Mouse (Mus musculus) forebrain, embryonic 11.5 days (tissue): ENCODE measurements around the gene Nprl3. TPM values are rescaled to one million over a fixed set of nuclear protein-coding genes. Genes with fewer than 3 reads are reported as not detected.
A peak's percentile ranks its signal among the peaks of the same experiment; 100 is the strongest.
"Not testable (repeated sequence)": the region's sequence is repeated elsewhere in the genome, so short reads cannot be mapped to it uniquely, and the experiment has no call there.

Experiments used
- ATAC-seq: fragments of 200-750 bp; cut with Nextera tagmentation; replicated peaks from 2 replicates; pipeline ENCODE4 v1.8.0; 2017; ENCODE audit warnings: moderate TSS enrichment; ENCODE audit not compliant: low FRiP score
- DNase-seq: peaks from one replicate; pipeline ENCODE4 v3.0.0-alpha.2; 2017; ENCODE audit warnings: low spot score
- H3K27ac ChIP-seq: fragments of 300-500 bp; sonication (generic); 2 replicates; pipeline ENCODE4 v1.5.1; 2014; ENCODE audit warnings: low read depth, low read length
- H3K27me3 ChIP-seq: fragments of 300-500 bp; sonication (generic); 2 replicates; pipeline ENCODE4 v1.6.1; 2014; ENCODE audit warnings: mild to moderate bottlenecking, low read length, mixed read lengths; ENCODE audit not compliant: control insufficient read depth, insufficient read depth
- H3K36me3 ChIP-seq: fragments of 300-500 bp; sonication (generic); 2 replicates; pipeline ENCODE4 v1.6.1; 2014; ENCODE audit warnings: mild to moderate bottlenecking, low read length, moderate library complexity, mixed read lengths; ENCODE audit not compliant: control insufficient read depth, insufficient read depth
- H3K4me1 ChIP-seq: fragments of 300-500 bp; sonication (generic); replicated peaks from 2 replicates; pipeline ENCODE4 v1.6.1; 2014; ENCODE audit warnings: low read length, mixed read lengths; ENCODE audit not compliant: control insufficient read depth, insufficient read depth
- H3K4me2 ChIP-seq: fragments of 300-500 bp; sonication (generic); 2 replicates; pipeline ENCODE4 v1.6.1; 2014; ENCODE audit warnings: low read depth, mild to moderate bottlenecking, low read length, moderate library complexity, mixed read lengths; ENCODE audit not compliant: severe bottlenecking
- H3K4me3 ChIP-seq: fragments of 300-500 bp; sonication (generic); 2 replicates; pipeline ENCODE4 v1.5.1; 2014; ENCODE audit warnings: low read depth, low read length
- H3K9ac ChIP-seq: fragments of 300-500 bp; sonication (generic); 2 replicates; pipeline ENCODE4 v1.6.1; 2014; ENCODE audit warnings: low read length
- H3K9me3 ChIP-seq: fragments of 300-500 bp; sonication (generic); 2 replicates; pipeline ENCODE4 v1.6.1; 2016; ENCODE audit warnings: low read length, mixed read lengths; ENCODE audit not compliant: control insufficient read depth
- WGBS: fragments of 180-500 bp; shearing (Covaris S2); extraction: QIAGEN DNeasy Blood & Tissue Kit; methylation state at CpG from one replicate; pipeline ENCODE4 v1.1.7; 2014; 5-methylcytosine and 5-hydroxymethylcytosine counted together
- polyA plus RNA-seq: library from polyadenylated mRNA; unstranded; fragments of >200 nt; fragmentation: Nextera tagmentation; extraction: Ambion mirVana; gene quantifications from 2 replicates; pipeline ENCODE4 v1.2.1, GENCODE M21; 2014

Nprl3 gene
- polyA plus RNA-seq, 1 experiment from 2014 or later: 44.5 TPM

DNA sequence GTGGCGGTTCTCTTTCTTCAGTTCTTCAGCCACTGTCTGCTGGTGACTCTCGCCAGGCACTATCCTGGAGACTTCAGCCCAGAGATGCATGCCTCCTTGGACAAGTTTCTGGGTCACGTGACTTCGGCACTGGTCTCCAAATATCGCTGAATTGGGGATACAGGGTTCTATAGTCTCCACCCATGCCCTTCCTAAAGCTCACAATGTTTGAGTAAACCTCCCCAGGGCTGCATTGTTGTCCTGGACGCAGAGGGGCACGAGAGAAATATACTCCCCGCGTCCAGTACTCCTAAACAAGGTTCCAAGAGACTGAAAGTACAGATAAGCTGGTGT is 20.0 kb upstream of the Nprl3 start:
- no peaks in the 10 kb centered on the region for H3K27me3 ChIP-seq
- no peaks in the 10 kb centered on the region for H3K36me3 ChIP-seq
- DNase-seq: no peak
- no peak for ATAC-seq
- H3K4me2 ChIP-seq: no peak overlapping the region
- no peaks in the 10 kb centered on the region; the same call in 1 of the 2 replicates for H3K4me1 ChIP-seq
- WGBS: 74% methylated on average over 9 of the region's 9 CpGs
- no peak overlapping the region for H3K9ac ChIP-seq
- H3K27ac ChIP-seq: no peak overlapping the region
- H3K9me3 ChIP-seq: no peaks in the 10 kb centered on the region
- no peak overlapping the region for H3K4me3 ChIP-seq

DNA sequence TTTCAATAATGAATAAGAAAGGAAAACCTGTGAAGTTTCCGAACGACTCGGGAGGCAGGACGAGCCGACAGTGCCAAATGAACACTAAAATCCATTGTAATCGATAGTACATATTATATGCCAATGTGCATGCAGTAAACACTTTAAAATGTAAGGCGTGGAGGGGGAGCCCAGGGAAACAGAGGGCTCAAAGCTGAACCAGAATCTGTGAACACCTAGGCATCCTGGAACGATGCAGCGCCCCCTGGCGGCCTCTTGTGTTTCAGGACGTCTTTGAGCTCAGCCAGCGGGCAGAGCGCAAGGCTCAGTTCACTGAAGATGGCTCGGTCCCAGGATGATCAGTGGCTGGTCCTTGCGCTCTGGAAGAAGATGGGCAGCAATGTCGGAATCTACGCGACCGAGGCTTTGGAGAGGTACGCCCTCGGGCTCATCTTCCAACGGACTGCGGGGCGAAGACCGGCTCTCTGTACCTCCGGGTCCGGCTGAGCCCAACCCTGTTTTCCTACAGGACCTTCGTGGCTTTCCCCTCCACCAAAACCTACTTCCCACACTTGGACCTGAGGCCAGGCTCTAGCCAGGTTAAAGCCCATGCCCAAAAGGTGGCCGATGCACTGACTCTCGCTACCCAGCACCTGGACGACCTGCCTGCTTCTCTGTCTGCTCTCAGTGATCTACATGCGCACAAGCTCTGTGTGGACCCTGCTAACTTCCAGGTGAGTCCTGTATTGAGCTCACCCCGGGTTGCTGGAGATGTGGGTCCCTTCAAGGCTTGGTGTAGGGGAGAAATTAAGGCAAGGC is 19.4 kb upstream of the Nprl3 start, which contains the start of gene Hbq1b:
Gene Hbq1b, plus strand, starts transcription at position 271 of the 798 bp plus-strand sequence.
- not testable (repeated sequence) for H3K9ac ChIP-seq, H3K36me3 ChIP-seq, H3K27me3 ChIP-seq, H3K27ac ChIP-seq, H3K9me3 ChIP-seq, H3K4me1 ChIP-seq
- Histone ChIP-seq H3K4me3 (0 out of 2 replicates have a peak within 1 kb of the TSS, but pooled peaks have one; percentile 16), H3K4me2 (peak within 1 kb of the TSS; percentile 38)
- WGBS: 21% methylated on average over 30 of the region's 33 CpGs
- DNase-seq: peak; percentile 82
- ATAC-seq: peak; percentile 67

DNA sequence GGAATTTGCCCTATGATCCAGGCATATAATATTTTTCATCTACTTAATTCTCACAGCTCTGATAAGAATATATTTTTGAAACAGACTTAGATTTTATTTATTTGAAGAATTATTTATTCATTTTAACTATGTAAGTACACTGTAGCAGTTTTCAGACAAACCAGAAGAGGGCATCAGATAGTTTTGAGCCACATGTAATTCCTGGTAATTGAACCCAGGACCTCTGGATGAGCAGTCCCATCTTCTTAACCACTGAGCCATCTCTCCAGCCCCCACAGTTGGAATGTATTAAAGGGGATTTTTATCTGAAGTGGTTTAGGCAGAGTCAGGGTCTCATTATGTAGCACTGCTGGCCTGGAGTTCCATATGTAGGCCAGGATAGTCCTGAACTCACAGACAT is 18.4 kb upstream of the Nprl3 start:
- not testable (repeated sequence) for H3K9ac ChIP-seq, H3K4me1 ChIP-seq, H3K4me3 ChIP-seq, DNase-seq, H3K9me3 ChIP-seq, H3K27ac ChIP-seq, H3K4me2 ChIP-seq, ATAC-seq, H3K36me3 ChIP-seq, H3K27me3 ChIP-seq

DNA sequence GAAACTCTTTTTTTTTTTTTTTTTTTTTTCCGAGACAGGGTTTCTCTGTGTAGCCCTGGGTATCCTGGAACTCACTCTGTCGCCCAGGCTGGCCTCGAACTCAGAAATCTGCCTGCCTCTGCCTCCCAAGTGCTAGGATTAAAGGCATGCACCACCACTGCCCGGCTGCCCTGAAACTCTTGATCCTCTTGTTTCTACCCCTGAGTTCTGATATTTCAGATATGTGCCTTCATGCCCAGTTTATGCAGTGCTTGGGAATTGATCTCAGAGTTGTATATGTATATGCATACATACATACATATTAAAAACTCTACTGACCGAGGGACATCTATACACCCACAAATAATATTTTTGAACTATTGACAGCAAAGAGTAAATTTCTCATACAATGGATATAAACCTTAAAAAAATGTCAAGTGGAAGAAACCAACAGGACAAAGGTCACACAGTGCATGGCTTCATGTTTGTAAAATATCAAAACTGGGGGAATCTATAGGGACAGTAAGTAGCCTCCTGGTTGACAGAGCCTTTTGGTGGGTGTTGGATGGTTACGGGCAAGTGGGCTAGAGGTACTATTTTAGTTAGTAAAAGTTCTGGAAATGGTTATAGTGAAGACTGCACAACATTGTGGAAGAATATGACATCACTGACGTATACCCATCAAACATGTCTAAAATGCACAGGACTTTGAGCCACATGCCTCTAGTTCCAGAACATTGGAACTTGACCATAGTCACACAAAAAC is 17.7 kb upstream of the Nprl3 start:
- Histone ChIP-seq H3K27ac (no peak overlapping the region), H3K9me3 (no peaks in the 10 kb centered on the region), H3K4me3 (no peak overlapping the region), H3K4me1 (no peaks in the 10 kb centered on the region; the same call in 1 of the 2 replicates), H3K27me3 (no peaks in the 10 kb centered on the region), H3K36me3 (no peaks in the 10 kb centered on the region), H3K4me2 (no peak overlapping the region), H3K9ac (no peak overlapping the region)
- WGBS: 79% methylated on average over 7 of the region's 7 CpGs
- DNase-seq (no peak), ATAC-seq (no peak)

DNA sequence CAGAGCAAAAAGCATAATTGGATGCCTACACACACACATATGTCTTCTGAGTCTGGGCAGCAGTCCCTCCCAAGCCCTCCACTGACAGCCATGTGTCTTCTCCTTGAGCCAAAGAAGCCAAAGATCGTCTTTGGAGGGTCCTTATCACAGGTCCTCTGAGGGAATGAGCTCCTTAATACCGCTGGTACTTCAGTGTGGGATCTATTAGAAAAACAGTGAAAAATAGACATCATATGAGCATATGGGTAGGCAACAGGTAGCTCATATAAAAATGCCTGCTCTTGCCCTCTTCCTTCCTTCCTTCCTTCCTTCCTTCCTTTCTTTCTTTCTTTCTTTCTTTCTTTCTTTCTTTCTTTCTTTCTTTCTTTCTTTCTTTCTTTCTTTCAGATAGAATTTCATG is 17.1 kb upstream of the Nprl3 start:
- H3K27me3 ChIP-seq, H3K9me3 ChIP-seq, ATAC-seq, H3K36me3 ChIP-seq, H3K27ac ChIP-seq, H3K4me3 ChIP-seq, H3K4me2 ChIP-seq, H3K4me1 ChIP-seq, DNase-seq, H3K9ac ChIP-seq: not testable (repeated sequence)
- WGBS: 70% methylated on average over 2 of the region's 2 CpGs

DNA sequence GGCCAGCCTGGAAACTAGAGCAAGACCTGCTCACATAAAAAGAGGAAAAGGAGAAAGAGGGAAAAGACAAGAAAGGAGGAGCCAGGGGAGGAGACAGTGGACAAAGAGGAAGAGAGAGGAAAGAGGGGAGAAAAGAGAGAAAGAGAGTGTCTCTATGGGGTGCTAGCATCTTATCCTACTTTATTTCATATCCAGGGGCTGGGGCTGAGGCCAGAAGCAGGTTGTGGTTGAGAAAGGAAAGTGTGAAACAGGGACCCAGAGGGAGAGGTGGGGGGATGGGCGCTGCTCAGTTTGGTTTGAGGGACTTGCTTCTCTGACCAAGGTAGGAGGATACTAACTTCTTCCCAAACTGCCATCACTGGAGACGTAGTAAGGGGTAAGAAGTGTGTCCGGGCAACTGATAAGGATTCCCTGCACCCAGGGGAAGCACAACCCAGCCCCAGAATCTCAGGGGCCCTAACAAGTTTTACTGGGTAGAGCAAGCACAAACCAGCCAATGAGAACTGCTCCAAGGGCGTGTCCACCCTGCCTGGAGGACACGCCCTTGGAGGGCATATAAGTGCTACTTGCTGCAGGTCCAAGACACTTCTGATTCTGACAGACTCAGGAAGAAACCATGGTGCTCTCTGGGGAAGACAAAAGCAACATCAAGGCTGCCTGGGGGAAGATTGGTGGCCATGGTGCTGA is 15.7 kb upstream of the Nprl3 start, which contains the start of gene Hba-a1:
Gene Hba-a1, plus strand, starts transcription at position 421 of the 687 bp plus-strand sequence.
- not testable (repeated sequence) for H3K4me3 ChIP-seq, H3K36me3 ChIP-seq, DNase-seq, H3K27ac ChIP-seq, H3K27me3 ChIP-seq, H3K9me3 ChIP-seq, H3K4me1 ChIP-seq, ATAC-seq, H3K4me2 ChIP-seq, H3K9ac ChIP-seq
- WGBS: 60% methylated on average over 1 of the region's 5 CpGs

DNA sequence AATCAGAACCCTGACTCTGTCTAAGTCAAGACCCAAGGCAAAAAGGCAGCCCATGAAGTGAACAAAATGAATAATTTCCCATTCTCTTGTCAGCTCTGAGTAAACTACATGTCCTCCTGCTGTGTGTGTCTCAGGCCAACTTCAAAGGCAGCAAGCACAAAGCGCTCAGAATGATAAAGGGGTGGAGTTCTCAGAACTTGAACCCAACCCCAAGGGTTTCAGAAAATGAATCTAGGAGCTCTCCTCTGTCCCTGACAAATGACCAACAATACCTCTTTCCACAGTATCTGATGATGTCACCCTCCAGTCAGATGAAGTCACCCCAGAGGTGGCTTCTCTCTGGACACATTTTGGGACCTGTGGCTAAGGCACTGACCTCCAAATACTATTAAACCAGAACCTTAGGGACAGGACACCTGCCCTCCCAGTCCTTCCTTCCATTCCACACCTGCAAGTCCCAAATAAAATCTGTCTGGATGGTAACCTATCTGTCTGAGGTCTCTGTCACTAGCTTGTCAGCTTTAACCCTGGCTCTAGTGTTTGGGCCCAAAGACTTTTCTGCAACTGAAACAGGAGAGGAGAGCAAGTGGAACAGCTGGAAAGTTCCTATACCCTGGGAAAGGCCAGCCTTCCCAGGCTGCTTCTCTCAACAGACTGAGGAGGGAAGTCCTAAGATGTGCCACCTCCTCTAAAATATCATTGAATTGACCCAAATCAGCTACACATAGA is 14.1 kb upstream of the Nprl3 start:
- no peak for ATAC-seq
- 77% methylated on average over 1 of the region's 1 CpGs for whole genome bisulfite sequencing
- no peaks in the 10 kb centered on the region for H3K36me3 ChIP-seq

DNA sequence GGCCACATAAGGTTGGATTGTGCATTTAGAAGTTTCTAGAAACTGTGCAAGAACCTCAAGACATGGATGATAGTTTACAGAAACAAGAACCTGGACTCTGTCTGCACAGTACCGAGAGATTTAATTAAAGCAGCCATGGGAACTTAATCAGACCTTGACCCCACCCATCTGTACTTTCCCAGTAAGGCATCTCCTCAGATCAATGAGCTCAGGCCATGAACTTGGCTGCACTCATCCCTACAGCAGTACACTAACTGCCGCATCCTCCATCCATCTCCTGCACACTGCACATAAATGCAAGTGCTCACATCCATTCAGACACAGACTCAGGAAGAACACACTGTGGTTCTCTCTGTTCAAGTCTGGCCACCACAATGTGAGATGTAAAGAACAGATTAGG is 13.1 kb upstream of the Nprl3 start:
- no peaks in the 10 kb centered on the region for H3K4me1 ChIP-seq
- H3K27ac ChIP-seq: no peak overlapping the region
- ATAC-seq (no peak), DNase-seq (no peak)
- no peak overlapping the region for H3K9ac ChIP-seq
- H3K36me3 ChIP-seq: no peaks in the 10 kb centered on the region
- H3K4me3 ChIP-seq: no peak overlapping the region
- WGBS: 86% methylated on average over 2 of the region's 2 CpGs
- no peaks in the 10 kb centered on the region for H3K9me3 ChIP-seq
- H3K4me2 ChIP-seq: no peak overlapping the region
- H3K27me3 ChIP-seq: no peaks in the 10 kb centered on the region

More for the DNA sequence above, 14.1 kb upstream of the Nprl3 start:
- Histone ChIP-seq H3K27ac (no peak overlapping the region), H3K4me1 (no peaks in the 10 kb centered on the region; the same call in 1 of the 2 replicates), H3K9me3 (no peaks in the 10 kb centered on the region), H3K27me3 (no peaks in the 10 kb centered on the region), H3K4me3 (no peak overlapping the region), H3K9ac (no peak overlapping the region), H3K4me2 (no peak overlapping the region)
- DNase-seq: no peak
